Mouse (Mus musculus): ENCODE results near the gene 4833423E24Rik. TPM values are rescaled to one million over a fixed set of nuclear protein-coding genes. Genes with fewer than 3 reads are reported as not detected.

Gene 4833423E24Rik
- polyA plus RNA-seq (2012), result not detected in 2 replicates

GRCm38 (mm10) chr2:85518879-85519278 is at the start of gene 4833423E24Rik:
Gene 4833423E24Rik (minus strand): TSS chr2:85519024.

GRCm38 (mm10) chr2:85443539-85443938 is 75.3 kb downstream of the 4833423E24Rik start, which contains the start of gene Olfr995:
Gene Olfr995 (minus strand): TSS chr2:85443639.

GRCm38 (mm10) chr2:85436351-85436750 is 82.5 kb downstream of the 4833423E24Rik start, which contains the start of gene Olfr994:
Gene Olfr994 (minus strand): TSS chr2:85436451.

Other genes with a start within 250 kb of the 4833423E24Rik start
- gene Olfr987, start 179.7 kb downstream of the 4833423E24Rik start, polyA plus RNA-seq (2012), result not detected in 2 replicates
- gene Olfr988, start 155.8 kb downstream of the 4833423E24Rik start, polyA plus RNA-seq (2012), result not detected in 2 replicates
- gene Olfr992, start 109.6 kb downstream of the 4833423E24Rik start, polyA plus RNA-seq (2012), result not detected in 2 replicates
- gene Olfr993, start 104.1 kb downstream of the 4833423E24Rik start, polyA plus RNA-seq (2012), result not detected in 2 replicates
- not detected in 2 replicates for gene Olfr994, start 82.6 kb downstream of the 4833423E24Rik start, polyA plus RNA-seq (2012)
- gene Olfr995, start 75.4 kb downstream of the 4833423E24Rik start, polyA plus RNA-seq (2012), result not detected in 2 replicates
- not detected in 2 replicates for gene Olfr996, start 60.2 kb upstream of the 4833423E24Rik start, polyA plus RNA-seq (2012)
- 0.06 TPM in 1 of 2 replicates, not detected in the other for gene Olfr998, start 69.9 kb upstream of the 4833423E24Rik start, polyA plus RNA-seq (2012)
- not detected in 2 replicates for gene Olfr1000, start 92.9 kb upstream of the 4833423E24Rik start, polyA plus RNA-seq (2012)
- gene Olfr1002, start 131.7 kb upstream of the 4833423E24Rik start, polyA plus RNA-seq (2012), result not detected in 2 replicates
- gene Olfr154, start 145.4 kb upstream of the 4833423E24Rik start, polyA plus RNA-seq (2012), result not detected in 2 replicates
- not detected in 2 replicates for gene Olfr1006, start 159.7 kb upstream of the 4833423E24Rik start, polyA plus RNA-seq (2012)
- not detected in 2 replicates for gene Olfr1008, start 170.4 kb upstream of the 4833423E24Rik start, polyA plus RNA-seq (2012)
- not detected in 2 replicates for gene Olfr1009, start 196.4 kb upstream of the 4833423E24Rik start, polyA plus RNA-seq (2012)
- gene Olfr1012, start 243.7 kb upstream of the 4833423E24Rik start, polyA plus RNA-seq (2012), result not detected in 2 replicates
- gene Olfr1013, start 248.1 kb upstream of the 4833423E24Rik start, polyA plus RNA-seq (2012), result not detected in 2 replicates

Data from megakaryocyte-erythroid progenitor cell, adult 5 weeks (primary cell).